Mouse (Mus musculus): ENCODE data around the gene Gm37240.

Gene Gm37240

GRCm38 (mm10) chr3:85635126-85635419 is 252.2 kb downstream of the Gm37240 start:
- no peak for DNase-seq (ENCODE audit: extremely low spot score)

GRCm38 (mm10) chr3:85634389-85635125 is 252.8 kb downstream of the Gm37240 start:
- DNase-seq (ENCODE audit: extremely low spot score), result no peak

GRCm38 (mm10) chr3:85633733-85634132 is 253.6 kb downstream of the Gm37240 start:
- DNase-seq (ENCODE audit: extremely low spot score), result no peak

GRCm38 (mm10) chr3:85629895-85630510 is 257.3 kb downstream of the Gm37240 start:
- DNase-seq (ENCODE audit: extremely low spot score), result no peak

GRCm38 (mm10) chr3:85619751-85620150 is 267.6 kb downstream of the Gm37240 start:
- no peak for DNase-seq (ENCODE audit: extremely low spot score)

GRCm38 (mm10) chr3:85619345-85619744 is 268.0 kb downstream of the Gm37240 start:
- no peak for DNase-seq (ENCODE audit: extremely low spot score)

GRCm38 (mm10) chr3:85618885-85619284 is 268.4 kb downstream of the Gm37240 start:
- DNase-seq (ENCODE audit: extremely low spot score), result no peak

GRCm38 (mm10) chr3:85616389-85616788 is 270.9 kb downstream of the Gm37240 start:
- DNase-seq (ENCODE audit: extremely low spot score), result no peak

- DNase-seq (ENCODE audit: extremely low spot score), result no peak
These were observed 279.6 kb downstream of the Gm37240 start for GRCm38 (mm10) chr3:85607753-85608152.

- DNase-seq (ENCODE audit: extremely low spot score), result no peak
These were observed 280.4 kb downstream of the Gm37240 start for GRCm38 (mm10) chr3:85606912-85607311.

GRCm38 (mm10) chr3:85603811-85604210 is 283.5 kb downstream of the Gm37240 start:
- DNase-seq (ENCODE audit: extremely low spot score), result no peak

GRCm38 (mm10) chr3:85601841-85602305 is 285.4 kb downstream of the Gm37240 start:
- peak; percentile 39 for DNase-seq (ENCODE audit: extremely low spot score)

GRCm38 (mm10) chr3:85599526-85599925 is 287.8 kb downstream of the Gm37240 start:
- no peak for DNase-seq (ENCODE audit: extremely low spot score)

GRCm38 (mm10) chr3:85594452-85594851 is 292.9 kb downstream of the Gm37240 start:
- DNase-seq (ENCODE audit: extremely low spot score), result no peak

- DNase-seq (ENCODE audit: extremely low spot score), result no peak
These were observed 294.6 kb downstream of the Gm37240 start for GRCm38 (mm10) chr3:85592640-85593252.

- no peak for DNase-seq (ENCODE audit: extremely low spot score)
These were observed 295.3 kb downstream of the Gm37240 start for GRCm38 (mm10) chr3:85592067-85592466.

- no peak for DNase-seq (ENCODE audit: extremely low spot score)
These were observed 297.1 kb downstream of the Gm37240 start for GRCm38 (mm10) chr3:85590090-85590754.

- DNase-seq (ENCODE audit: extremely low spot score), result no peak
These were observed 298.6 kb downstream of the Gm37240 start for GRCm38 (mm10) chr3:85588701-85589100.

- no peak for DNase-seq (ENCODE audit: extremely low spot score)
These were observed 302.4 kb downstream of the Gm37240 start for GRCm38 (mm10) chr3:85584966-85585365.

GRCm38 (mm10) chr3:85583194-85583593 is 304.1 kb downstream of the Gm37240 start:
- DNase-seq (ENCODE audit: extremely low spot score), result no peak

- DNase-seq (ENCODE audit: extremely low spot score), result no peak
These were observed 304.6 kb downstream of the Gm37240 start for GRCm38 (mm10) chr3:85582726-85583125.
